Mouse (Mus musculus) stomach, postnatal 0 days (tissue): ENCODE results near the gene Bysl. TPM values are rescaled to one million over a fixed set of nuclear protein-coding genes. Genes with fewer than 3 reads are reported as not detected.
"Not testable (repeated sequence)": the region's sequence is repeated elsewhere in the genome, so short reads cannot be mapped to it uniquely, and the experiment has no call there.

Source experiments
- ATAC-seq: fragments of 200-750 bp; cut with Nextera tagmentation; 2 replicates; pipeline ENCODE4 v1.8.0; 2017; ENCODE audit not compliant: low FRiP score, low TSS enrichment
- DNase-seq: peaks from one replicate; pipeline ENCODE4 v3.0.0-alpha.2; 2016; ENCODE audit warnings: low spot score
- H3K27ac ChIP-seq: fragments of 300-500 bp; sonication (generic); replicated peaks from 2 replicates; pipeline ENCODE4 v1.5.1; 2014; ENCODE audit warnings: mild to moderate bottlenecking, control low read depth
- H3K27me3 ChIP-seq: fragments of 300-500 bp; sonication (generic); 2 replicates; pipeline ENCODE4 v1.6.1; 2014; ENCODE audit warnings: low read length; ENCODE audit not compliant: control insufficient read depth, insufficient read depth
- H3K36me3 ChIP-seq: fragments of 300-500 bp; sonication (generic); 2 replicates; pipeline ENCODE4 v1.6.1; 2014; ENCODE audit warnings: low read length, mixed read lengths; ENCODE audit not compliant: control insufficient read depth, insufficient read depth
- H3K4me1 ChIP-seq: fragments of 300-500 bp; sonication (generic); replicated peaks from 2 replicates; pipeline ENCODE4 v1.6.1; 2014; ENCODE audit warnings: antibody characterized with exemption; ENCODE audit not compliant: control insufficient read depth, insufficient read depth
- H3K4me2 ChIP-seq: fragments of 300-500 bp; sonication (generic); replicated peaks from 2 replicates; pipeline ENCODE4 v1.6.1; 2014; ENCODE audit warnings: low read depth, mild to moderate bottlenecking, control low read depth, moderate library complexity
- H3K4me3 ChIP-seq: fragments of 300-500 bp; sonication (generic); 2 replicates; pipeline ENCODE4 v1.5.1; 2014; ENCODE audit warnings: low read depth, low read length, control low read depth
- H3K9ac ChIP-seq: fragments of 300-500 bp; sonication (generic); 2 replicates; pipeline ENCODE4 v1.6.1; 2014; ENCODE audit warnings: mild to moderate bottlenecking, low read length, control low read depth, mixed read lengths
- H3K9me3 ChIP-seq: fragments of 300-500 bp; sonication (generic); 2 replicates; pipeline ENCODE4 v1.6.1; 2016; ENCODE audit warnings: low read length; ENCODE audit not compliant: control insufficient read depth
- CTCF ChIP-seq: IDR thresholded peaks from 2 replicates; pipeline ENCODE4 v1.5.1; 2016; ENCODE audit warnings: antibody characterized with exemption, low read depth, mild to moderate bottlenecking, moderate library complexity
- EP300 ChIP-seq: optimal IDR thresholded peaks from 2 replicates; pipeline ENCODE3; 2016; ENCODE audit warnings: antibody characterized with exemption
- WGBS: fragments of 180-500 bp; shearing (Covaris S2); extraction: QIAGEN DNeasy Blood & Tissue Kit; methylation state at CpG from one replicate; pipeline ENCODE4 v1.1.7; 2014; 5-methylcytosine and 5-hydroxymethylcytosine counted together
- polyA plus RNA-seq: library from polyadenylated mRNA; unstranded; fragments of >200 nt; fragmentation: Nextera tagmentation; extraction: Ambion mirVana; gene quantifications from 2 replicates; pipeline ENCODE4 v1.2.1, GENCODE M21; 2015

Gene Bysl
- polyA plus RNA-seq, 1 experiment from 2014 or later = 13.6 TPM

DNA sequence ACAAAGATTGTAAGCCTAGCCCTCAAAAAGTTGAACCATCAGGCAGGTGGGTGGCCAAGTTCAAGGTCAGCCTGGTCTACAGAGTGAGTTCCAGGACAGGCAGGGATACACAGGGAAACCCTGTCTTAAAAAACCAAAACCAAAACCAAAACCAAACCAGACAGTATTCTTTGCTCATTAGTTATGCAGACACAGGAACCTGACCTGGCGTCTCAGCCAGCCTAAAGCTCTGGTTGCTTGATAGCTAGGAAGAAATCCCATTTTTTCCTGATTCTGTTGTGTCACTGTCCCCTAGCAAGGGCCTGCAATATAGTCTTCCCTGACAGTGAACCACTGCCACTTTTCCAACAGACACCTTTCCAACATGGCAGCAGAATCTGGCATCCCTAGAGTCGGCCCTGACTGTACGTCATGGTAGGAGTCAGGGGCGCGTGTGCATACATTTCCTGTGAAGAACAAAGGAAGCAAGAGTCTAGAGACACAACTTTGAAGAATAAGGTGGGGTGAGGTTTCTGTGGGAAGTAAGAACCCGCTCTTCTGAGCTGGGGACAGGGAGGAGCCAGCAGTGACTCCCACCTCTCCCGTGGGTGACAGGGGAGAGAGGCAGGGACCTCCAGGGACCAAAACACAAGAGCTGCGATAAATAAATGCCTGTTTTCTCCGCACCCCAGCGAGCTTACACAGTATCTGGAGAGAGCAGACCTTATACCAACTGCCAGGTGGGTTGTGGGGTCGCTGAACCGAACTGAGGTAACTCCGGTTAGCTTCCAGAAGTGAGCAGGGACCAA lies 10.5 kb downstream of the Bysl start:
- H3K9me3 ChIP-seq = no peaks in the 10 kb centered on the region
- ATAC-seq (no peak), DNase-seq (no peak)
- H3K4me3 ChIP-seq = no peak overlapping the region
- TF ChIP-seq CTCF = no peak
- no peak overlapping the region for H3K4me2 ChIP-seq
- peaks cover 14% of the 10 kb centered on the region; the same call in 1 of the 2 replicates for H3K4me1 ChIP-seq
- no peak overlapping the region for H3K9ac ChIP-seq
- WGBS = 84% methylated on average over 13 of the region's 13 CpGs
- peaks cover 27% of the 10 kb centered on the region for H3K36me3 ChIP-seq
- peak overlapping the region; percentile 35; the same call in 1 of the 2 replicates for H3K27ac ChIP-seq
- H3K27me3 ChIP-seq = no peaks in the 10 kb centered on the region

DNA sequence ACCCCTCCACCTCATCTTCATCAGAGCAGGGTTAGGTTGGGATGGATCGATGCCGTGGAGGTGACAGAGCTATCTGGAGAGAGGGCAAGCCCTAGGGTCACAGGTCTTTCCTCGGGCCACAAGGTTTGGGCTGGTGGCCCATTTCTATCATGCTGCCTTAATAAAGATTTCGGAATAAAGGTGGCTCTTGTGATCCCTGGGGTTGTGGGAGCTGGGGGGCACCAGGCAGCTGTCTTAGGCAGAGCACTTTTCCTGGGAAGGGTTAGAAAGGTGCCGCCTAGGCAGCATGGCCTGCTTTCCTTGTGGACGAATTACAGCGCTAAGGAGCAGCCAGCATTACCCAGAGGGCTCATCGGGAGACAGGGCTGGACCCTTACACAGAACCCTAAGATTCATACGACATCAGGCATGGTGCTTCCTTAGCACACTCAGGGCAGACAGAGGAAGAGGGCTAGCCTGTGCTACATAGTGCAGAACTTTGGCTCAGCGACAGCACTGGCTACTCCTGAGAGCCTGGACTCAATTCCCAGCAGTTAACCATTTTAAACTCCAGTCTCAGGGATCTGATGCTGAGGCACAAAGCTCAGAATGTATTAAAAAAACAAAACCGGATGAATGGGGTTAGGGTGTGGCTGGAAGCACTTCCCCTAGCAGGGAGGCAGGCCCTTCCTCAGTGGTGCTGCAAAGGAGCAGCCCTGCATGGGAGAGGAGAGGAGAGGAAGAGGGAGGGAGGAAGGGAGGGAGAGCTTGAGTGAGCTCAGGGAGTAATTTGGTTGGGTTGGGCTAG lies 11.6 kb downstream of the Bysl start:
- no peak overlapping the region for H3K4me3 ChIP-seq
- H3K4me1 ChIP-seq = peaks cover 14% of the 10 kb centered on the region; the same call in 1 of the 2 replicates
- no peaks in the 10 kb centered on the region for H3K27me3 ChIP-seq
- ATAC-seq = no peak
- peaks cover 24% of the 10 kb centered on the region for H3K36me3 ChIP-seq
- no peak overlapping the region for H3K4me2 ChIP-seq
- peak overlapping the region; percentile 35; the same call in 1 of the 2 replicates for H3K27ac ChIP-seq
- no peaks in the 10 kb centered on the region for H3K9me3 ChIP-seq
- TF ChIP-seq CTCF (no peak), EP300 (no peak)
- WGBS = 64% methylated on average over 11 of the region's 11 CpGs
- no peak overlapping the region for H3K9ac ChIP-seq
- peak; percentile 18 for DNase-seq

DNA sequence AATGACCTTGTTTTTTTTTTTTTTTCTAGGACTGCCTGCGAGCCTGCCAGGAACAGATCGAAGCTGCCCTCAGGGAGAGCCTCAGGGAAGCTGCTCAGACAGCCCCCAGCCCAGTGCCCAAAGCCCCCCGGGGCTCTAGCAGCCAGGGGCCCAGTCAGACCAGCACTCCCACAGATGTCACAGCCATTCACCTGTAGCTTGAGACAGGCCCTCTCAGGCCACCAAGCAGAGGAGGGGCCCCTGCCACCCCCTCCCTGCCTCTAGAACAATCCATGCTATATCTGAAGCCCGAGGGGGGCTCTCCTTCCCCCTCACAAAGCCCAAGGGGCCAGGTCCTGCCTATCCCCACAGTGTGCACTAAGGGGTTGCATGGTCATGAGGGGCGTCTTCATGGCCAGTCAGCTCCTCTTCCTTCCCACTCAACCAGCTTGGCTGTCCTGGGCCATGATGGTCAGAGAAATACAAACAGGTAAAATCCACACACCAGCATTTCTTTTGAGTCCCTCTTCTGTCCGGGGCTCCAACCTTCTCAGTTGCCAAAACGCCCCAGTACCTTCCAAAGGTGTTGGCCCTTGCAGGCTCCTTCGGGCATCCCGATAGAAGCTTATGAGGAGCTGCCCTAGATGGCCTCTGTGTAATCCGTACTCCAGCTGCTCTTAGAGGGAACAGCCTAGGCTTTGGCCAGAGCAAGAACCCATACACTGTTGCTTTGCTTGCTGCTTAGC lies 12.6 kb downstream of the Bysl start:
- not testable (repeated sequence) for H3K4me2 ChIP-seq, H3K4me3 ChIP-seq, H3K9ac ChIP-seq, H3K27me3 ChIP-seq, ATAC-seq, H3K27ac ChIP-seq, H3K9me3 ChIP-seq, DNase-seq
- 84% methylated on average over 8 of the region's 10 CpGs for WGBS
- H3K36me3 ChIP-seq = peaks cover 24% of the 10 kb centered on the region
- peaks cover 14% of the 10 kb centered on the region; the same call in 1 of the 2 replicates for H3K4me1 ChIP-seq

DNA sequence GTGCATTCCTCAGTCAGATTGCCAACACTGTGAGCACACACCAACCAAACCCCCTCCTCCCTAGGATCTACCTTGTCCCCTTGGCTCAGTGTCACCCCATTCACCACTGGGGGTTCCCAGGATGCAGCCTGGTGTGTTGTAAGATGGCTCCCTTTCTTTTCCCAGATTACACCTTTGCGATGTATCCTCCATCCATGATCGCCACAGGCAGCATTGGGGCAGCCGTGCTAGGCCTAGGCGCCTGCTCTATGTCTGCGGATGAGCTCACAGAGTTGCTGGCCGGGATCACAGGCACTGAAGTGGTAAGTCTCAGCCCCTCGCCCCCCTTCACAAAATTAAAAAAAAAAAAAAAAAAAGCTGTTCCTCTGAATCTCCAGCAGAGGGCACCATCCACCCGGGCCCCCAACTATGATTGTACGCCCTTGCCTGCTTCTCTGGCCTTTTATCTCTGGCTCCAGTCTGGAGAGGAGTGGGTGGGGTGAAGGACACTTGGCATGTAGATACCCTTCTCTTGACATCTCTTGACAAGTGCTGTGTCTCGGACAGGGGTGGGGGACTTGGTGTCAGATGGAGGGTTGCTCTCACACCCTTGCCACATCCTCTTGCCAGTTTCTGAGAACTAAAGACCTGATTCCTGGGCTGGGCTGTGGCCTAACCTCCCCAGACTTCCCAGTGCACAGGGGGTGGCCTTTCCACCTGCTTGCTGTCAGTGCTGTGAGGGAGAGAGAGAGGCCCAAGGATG lies 13.3 kb downstream of the Bysl start:
- peak; percentile 82 for TF ChIP-seq CTCF
- TF ChIP-seq EP300 = no peak
- Histone ChIP-seq H3K4me1 (peaks cover 14% of the 10 kb centered on the region; the same call in 1 of the 2 replicates), H3K27me3 (no peaks in the 10 kb centered on the region), H3K9ac (peak overlapping the region; percentile 83; the same call in 1 of the 2 replicates), H3K4me2 (peak overlapping the region; percentile 87), H3K9me3 (no peaks in the 10 kb centered on the region), H3K27ac (peak overlapping the region; percentile 95), H3K36me3 (peaks cover 24% of the 10 kb centered on the region), H3K4me3 (no peak overlapping the region)
- ATAC-seq = no peak
- 19% methylated on average over 10 of the region's 10 CpGs for WGBS
- DNase-seq = peak; percentile 51

DNA sequence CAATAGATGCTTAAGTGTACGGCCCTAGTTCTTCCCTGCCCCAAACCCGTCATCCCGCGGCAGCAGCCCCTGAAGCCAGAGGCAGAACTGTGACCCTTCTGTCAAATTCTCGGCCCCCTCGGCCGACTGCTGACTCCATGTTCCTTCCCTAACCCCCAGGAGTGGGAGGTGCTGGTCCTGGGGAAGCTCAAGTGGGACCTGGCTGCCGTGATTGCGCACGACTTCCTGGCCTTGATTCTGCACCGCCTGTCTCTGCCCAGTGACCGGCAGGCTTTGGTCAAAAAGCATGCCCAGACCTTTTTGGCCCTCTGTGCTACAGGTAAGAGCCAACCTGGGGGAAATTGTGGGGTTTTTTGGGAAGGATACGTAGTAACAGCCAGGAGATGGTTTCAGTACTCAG lies 14.0 kb downstream of the Bysl start:
- TF ChIP-seq EP300 (no peak), CTCF (no peak)
- Histone ChIP-seq H3K9ac (peak overlapping the region; percentile 83; the same call in 1 of the 2 replicates), H3K9me3 (no peaks in the 10 kb centered on the region), H3K27ac (peak overlapping the region; percentile 95), H3K4me1 (peaks cover 14% of the 10 kb centered on the region; the same call in 1 of the 2 replicates), H3K4me3 (peak overlapping the region; percentile 79), H3K36me3 (peaks cover 20% of the 10 kb centered on the region), H3K4me2 (peak overlapping the region; percentile 87), H3K27me3 (no peaks in the 10 kb centered on the region)
- DNase-seq (peak; percentile 15), ATAC-seq (no peak)
- 50% methylated on average over 13 of the region's 13 CpGs for WGBS
